Mouse (Mus musculus): ENCODE results near the gene Scrn1. TPM values are rescaled to one million over a fixed set of nuclear protein-coding genes. Genes with fewer than 3 reads are reported as not detected.
A peak's percentile ranks its signal among the peaks of the same experiment; 100 is the strongest.

Scrn1 gene
- polyA plus RNA-seq, 1 experiment from 2014 or later = 104 TPM

GRCm38 (mm10) chr6:54594469-54595329 lies 28.4 kb upstream of the Scrn1 start, which contains the start of gene Plekha8:
TSS of gene Plekha8 (plus strand) at chr6:54595111.
- peak; percentile 97 for DNase-seq
- peak; percentile 93 for ATAC-seq (ENCODE audit: low FRiP score, low TSS enrichment)
- Histone ChIP-seq H3K27me3 (ENCODE audit: control insufficient read depth, insufficient read depth, low read length) (no peaks in the 10 kb centered on the region), H3K27ac (replicated peaks; ENCODE audit: low read depth, low read length) (peak within 1 kb of the TSS; percentile 67), H3K36me3 (ENCODE audit: control insufficient read depth, insufficient read depth, low read length) (no peaks in the 10 kb centered on the region), H3K4me3 (replicated peaks; ENCODE audit: low read depth, low read length) (peak within 1 kb of the TSS; percentile 97), H3K9me3 (ENCODE audit: control insufficient read depth, low read length) (no peaks in the 10 kb centered on the region), H3K4me2 (ENCODE audit: low read length) (peak within 1 kb of the TSS; percentile 77), H3K4me1 (ENCODE audit: control insufficient read depth, insufficient read depth, low read length) (peaks cover 20% of the 10 kb centered on the region), H3K9ac (replicated peaks; ENCODE audit: low read length) (peak within 1 kb of the TSS; percentile 83)
- WGBS = under 1% methylated on average over 49 of the region's 49 CpGs

- H3K27ac ChIP-seq (replicated peaks; ENCODE audit: low read depth, low read length) = no peak overlapping the region
- no peak overlapping the region for H3K9ac ChIP-seq (replicated peaks; ENCODE audit: low read length)
- no peak for DNase-seq
Measured at GRCm38 (mm10) chr6:54593766-54594468, 27.6 kb upstream of the Scrn1 start.

GRCm38 (mm10) chr6:54592938-54593535 lies 26.7 kb upstream of the Scrn1 start:
- Histone ChIP-seq H3K27me3 (ENCODE audit: control insufficient read depth, insufficient read depth, low read length) (no peaks in the 10 kb centered on the region), H3K36me3 (ENCODE audit: control insufficient read depth, insufficient read depth, low read length) (no peaks in the 10 kb centered on the region), H3K9me3 (ENCODE audit: control insufficient read depth, low read length) (no peaks in the 10 kb centered on the region), H3K4me1 (ENCODE audit: control insufficient read depth, insufficient read depth, low read length) (peaks cover 20% of the 10 kb centered on the region), H3K9ac (replicated peaks; ENCODE audit: low read length) (peak overlapping the region; percentile 59), H3K4me2 (ENCODE audit: low read length) (peak overlapping the region; percentile 74), H3K4me3 (replicated peaks; ENCODE audit: low read depth, low read length) (peak overlapping the region; percentile 58), H3K27ac (replicated peaks; ENCODE audit: low read depth, low read length) (peak overlapping the region; percentile 77)
- peak; percentile 94 for DNase-seq
- ATAC-seq (ENCODE audit: low FRiP score, low TSS enrichment) = peak; percentile 84
- under 1% methylated on average over 20 of the region's 20 CpGs for WGBS

More at GRCm38 (mm10) chr6:54593766-54594468, 27.6 kb upstream of the Scrn1 start:
- H3K4me1 ChIP-seq (ENCODE audit: control insufficient read depth, insufficient read depth, low read length) = peaks cover 20% of the 10 kb centered on the region
- H3K27me3 ChIP-seq (ENCODE audit: control insufficient read depth, insufficient read depth, low read length) = no peaks in the 10 kb centered on the region
- peak overlapping the region; percentile 58 for H3K4me3 ChIP-seq (replicated peaks; ENCODE audit: low read depth, low read length)
- peak overlapping the region; percentile 77 for H3K4me2 ChIP-seq (ENCODE audit: low read length)
- H3K9me3 ChIP-seq (ENCODE audit: control insufficient read depth, low read length) = no peaks in the 10 kb centered on the region
- no peak for ATAC-seq (ENCODE audit: low FRiP score, low TSS enrichment)
- 59% methylated on average over 8 of the region's 8 CpGs for WGBS
- no peaks in the 10 kb centered on the region for H3K36me3 ChIP-seq (ENCODE audit: control insufficient read depth, insufficient read depth, low read length)

GRCm38 (mm10) chr6:54591778-54592177 lies 25.5 kb upstream of the Scrn1 start:
- Histone ChIP-seq H3K4me2 (ENCODE audit: low read length) (peak overlapping the region; percentile 29), H3K4me3 (replicated peaks; ENCODE audit: low read depth, low read length) (no peak overlapping the region), H3K9me3 (ENCODE audit: control insufficient read depth, low read length) (no peaks in the 10 kb centered on the region), H3K9ac (replicated peaks; ENCODE audit: low read length) (peak overlapping the region; percentile 31; the same call in 1 of the 2 replicates), H3K36me3 (ENCODE audit: control insufficient read depth, insufficient read depth, low read length) (no peaks in the 10 kb centered on the region), H3K27ac (replicated peaks; ENCODE audit: low read depth, low read length) (no peak overlapping the region), H3K27me3 (ENCODE audit: control insufficient read depth, insufficient read depth, low read length) (no peaks in the 10 kb centered on the region), H3K4me1 (ENCODE audit: control insufficient read depth, insufficient read depth, low read length) (peaks cover 17% of the 10 kb centered on the region)
- ATAC-seq (ENCODE audit: low FRiP score, low TSS enrichment) (no peak), DNase-seq (no peak)
- 40% methylated on average over 6 of the region's 6 CpGs for WGBS

GRCm38 (mm10) chr6:54590691-54591090 lies 24.4 kb upstream of the Scrn1 start:
- no peak overlapping the region for H3K4me2 ChIP-seq (ENCODE audit: low read length)
- 96% methylated on average over 2 of the region's 2 CpGs for WGBS

GRCm38 (mm10) chr6:54588212-54588611 lies 21.9 kb upstream of the Scrn1 start:
- Histone ChIP-seq H3K4me3 (replicated peaks; ENCODE audit: low read depth, low read length) (no peak overlapping the region), H3K4me2 (ENCODE audit: low read length) (no peak overlapping the region), H3K36me3 (ENCODE audit: control insufficient read depth, insufficient read depth, low read length) (no peaks in the 10 kb centered on the region), H3K9ac (replicated peaks; ENCODE audit: low read length) (no peak overlapping the region), H3K9me3 (ENCODE audit: control insufficient read depth, low read length) (no peaks in the 10 kb centered on the region), H3K4me1 (ENCODE audit: control insufficient read depth, insufficient read depth, low read length) (peaks cover 5% of the 10 kb centered on the region), H3K27me3 (ENCODE audit: control insufficient read depth, insufficient read depth, low read length) (no peaks in the 10 kb centered on the region), H3K27ac (replicated peaks; ENCODE audit: low read depth, low read length) (no peak overlapping the region)
- no peak for DNase-seq
- 40% methylated on average over 1 of the region's 1 CpGs for WGBS
- ATAC-seq (ENCODE audit: low FRiP score, low TSS enrichment) = no peak

More at GRCm38 (mm10) chr6:54590691-54591090, 24.4 kb upstream of the Scrn1 start:
- Histone ChIP-seq H3K4me1 (ENCODE audit: control insufficient read depth, insufficient read depth, low read length) (peaks cover 6% of the 10 kb centered on the region), H3K9me3 (ENCODE audit: control insufficient read depth, low read length) (no peaks in the 10 kb centered on the region), H3K27ac (replicated peaks; ENCODE audit: low read depth, low read length) (no peak overlapping the region), H3K36me3 (ENCODE audit: control insufficient read depth, insufficient read depth, low read length) (no peaks in the 10 kb centered on the region), H3K4me3 (replicated peaks; ENCODE audit: low read depth, low read length) (no peak overlapping the region), H3K9ac (replicated peaks; ENCODE audit: low read length) (no peak overlapping the region), H3K27me3 (ENCODE audit: control insufficient read depth, insufficient read depth, low read length) (no peaks in the 10 kb centered on the region)
- DNase-seq = no peak
- no peak for ATAC-seq (ENCODE audit: low FRiP score, low TSS enrichment)

- WGBS = 91% methylated on average over 4 of the region's 4 CpGs
- no peak overlapping the region for H3K4me3 ChIP-seq (replicated peaks; ENCODE audit: low read depth, low read length)
- no peak overlapping the region for H3K9ac ChIP-seq (replicated peaks; ENCODE audit: low read length)
- H3K4me1 ChIP-seq (ENCODE audit: control insufficient read depth, insufficient read depth, low read length) = peaks cover 5% of the 10 kb centered on the region
- no peak for ATAC-seq (ENCODE audit: low FRiP score, low TSS enrichment)
- H3K27ac ChIP-seq (replicated peaks; ENCODE audit: low read depth, low read length) = no peak overlapping the region
- no peaks in the 10 kb centered on the region for H3K9me3 ChIP-seq (ENCODE audit: control insufficient read depth, low read length)
- H3K36me3 ChIP-seq (ENCODE audit: control insufficient read depth, insufficient read depth, low read length) = no peaks in the 10 kb centered on the region
- DNase-seq = no peak
- H3K4me2 ChIP-seq (ENCODE audit: low read length) = no peak overlapping the region
- no peaks in the 10 kb centered on the region for H3K27me3 ChIP-seq (ENCODE audit: control insufficient read depth, insufficient read depth, low read length)
Measured at GRCm38 (mm10) chr6:54587683-54588082, 21.4 kb upstream of the Scrn1 start.

GRCm38 (mm10) chr6:54586911-54587310 lies 20.6 kb upstream of the Scrn1 start:
- no peak for DNase-seq
- no peak overlapping the region for H3K4me2 ChIP-seq (ENCODE audit: low read length)
- no peaks in the 10 kb centered on the region for H3K27me3 ChIP-seq (ENCODE audit: control insufficient read depth, insufficient read depth, low read length)
- no peak overlapping the region for H3K4me3 ChIP-seq (replicated peaks; ENCODE audit: low read depth, low read length)
- H3K9me3 ChIP-seq (ENCODE audit: control insufficient read depth, low read length) = no peaks in the 10 kb centered on the region
- 81% methylated on average over 8 of the region's 8 CpGs for whole genome bisulfite sequencing
- no peak overlapping the region for H3K27ac ChIP-seq (replicated peaks; ENCODE audit: low read depth, low read length)
- peaks cover 2% of the 10 kb centered on the region; the same call in 1 of the 2 replicates for H3K4me1 ChIP-seq (ENCODE audit: control insufficient read depth, insufficient read depth, low read length)
- no peak for ATAC-seq (ENCODE audit: low FRiP score, low TSS enrichment)
- H3K9ac ChIP-seq (replicated peaks; ENCODE audit: low read length) = no peak overlapping the region
- no peaks in the 10 kb centered on the region for H3K36me3 ChIP-seq (ENCODE audit: control insufficient read depth, insufficient read depth, low read length)

Measured in midbrain, embryonic 14.5 days (tissue).